Mouse (Mus musculus): ENCODE measurements around the gene Cyth1.

Cyth1 gene

GRCm38 (mm10) chr11:118147877-118148637 is 100.3 kb downstream of the Cyth1 start:
- no peak for DNase-seq

- no peak for DNase-seq
These were observed 101.9 kb downstream of the Cyth1 start for GRCm38 (mm10) chr11:118146446-118146845.

GRCm38 (mm10) chr11:118145771-118146351 is 102.5 kb downstream of the Cyth1 start:
- peak; percentile 68 for DNase-seq

GRCm38 (mm10) chr11:118145092-118145491 is 103.3 kb downstream of the Cyth1 start:
- DNase-seq = no peak

- no peak for DNase-seq
These were observed 104.7 kb downstream of the Cyth1 start for GRCm38 (mm10) chr11:118143731-118144130.

- DNase-seq = no peak
These were observed 105.7 kb downstream of the Cyth1 start for GRCm38 (mm10) chr11:118142547-118143165.

- no peak for DNase-seq
These were observed 107.4 kb downstream of the Cyth1 start for GRCm38 (mm10) chr11:118140771-118141565.

- no peak for DNase-seq
These were observed 110.0 kb downstream of the Cyth1 start for GRCm38 (mm10) chr11:118138347-118138746.

GRCm38 (mm10) chr11:118136172-118136632 is 112.2 kb downstream of the Cyth1 start:
- DNase-seq = no peak

GRCm38 (mm10) chr11:118135271-118135670 is 113.1 kb downstream of the Cyth1 start:
- no peak for DNase-seq

- peak; percentile 18 for DNase-seq
These were observed 114.6 kb downstream of the Cyth1 start for GRCm38 (mm10) chr11:118133752-118134169.

- no peak for DNase-seq
These were observed 115.2 kb downstream of the Cyth1 start for GRCm38 (mm10) chr11:118133133-118133751.

- DNase-seq = peak; percentile 47
These were observed 116.3 kb downstream of the Cyth1 start for GRCm38 (mm10) chr11:118132136-118132535.

GRCm38 (mm10) chr11:118130534-118130933 is 117.9 kb downstream of the Cyth1 start, which contains the start of gene Dnah17:
Gene Dnah17, minus strand, starts transcription at chr11:118130634.
- no peak for DNase-seq

GRCm38 (mm10) chr11:118129812-118130211 is 118.6 kb downstream of the Cyth1 start:
- no peak for DNase-seq

- DNase-seq = no peak
These were observed 126.8 kb downstream of the Cyth1 start for GRCm38 (mm10) chr11:118121592-118121991.

GRCm38 (mm10) chr11:118118777-118119176 is 129.6 kb downstream of the Cyth1 start:
- DNase-seq = no peak

- no peak for DNase-seq
These were observed 133.7 kb downstream of the Cyth1 start for GRCm38 (mm10) chr11:118114581-118115110.

- DNase-seq = no peak
These were observed 134.7 kb downstream of the Cyth1 start for GRCm38 (mm10) chr11:118113516-118114205.

GRCm38 (mm10) chr11:118104001-118104400 is 144.4 kb downstream of the Cyth1 start:
- DNase-seq = peak; percentile 63

- DNase-seq = no peak
These were observed 145.0 kb downstream of the Cyth1 start for GRCm38 (mm10) chr11:118103383-118103782.

GRCm38 (mm10) chr11:118102838-118103237 is 145.6 kb downstream of the Cyth1 start:
- peak; percentile 75 for DNase-seq

Measured in kidney, adult 11 months (tissue).